Mouse (Mus musculus): ENCODE data around the gene Retnlg.

DNA sequence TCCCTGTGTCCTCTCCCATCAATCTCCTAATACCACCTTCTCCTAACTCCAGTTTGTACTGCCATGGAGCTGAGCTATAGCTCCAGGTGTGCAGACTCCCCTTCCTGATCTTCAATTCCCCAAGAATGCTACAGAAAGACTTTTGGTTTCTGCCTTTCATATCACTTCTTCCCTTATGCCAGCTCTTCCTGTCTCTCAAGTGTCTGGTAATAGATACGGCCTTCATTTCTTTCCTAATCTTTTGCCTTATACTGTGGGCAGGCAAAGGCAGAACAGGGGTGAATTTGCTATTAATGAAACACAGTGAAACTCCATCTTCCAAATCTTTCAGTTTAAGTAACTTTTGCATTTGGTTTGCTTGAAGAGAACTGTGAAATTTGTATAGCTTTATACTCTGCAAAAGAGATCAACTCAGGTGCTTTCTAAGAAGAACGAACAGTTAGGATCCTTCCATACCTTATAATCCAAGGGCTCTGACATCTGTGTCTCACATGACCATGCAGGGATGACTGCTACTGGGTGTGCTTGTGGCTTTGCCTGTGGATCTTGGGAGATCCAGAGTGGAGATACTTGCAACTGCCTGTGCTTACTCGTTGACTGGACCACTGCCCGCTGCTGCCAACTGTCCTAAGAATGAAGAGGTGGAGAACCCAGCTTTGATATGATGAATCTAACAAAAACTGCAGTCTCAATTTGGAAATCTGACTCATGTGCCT is 28.6 kb upstream of the Retnlg start:
- TF ChIP-seq CTCF (IDR thresholded peaks at IDR 0.05; ENCODE audit: low read depth) = no peak
- TF ChIP-seq EP300 (IDR thresholded peaks at IDR 0.05; ENCODE audit: low read depth) = no peak

Measured in liver, postnatal 0 days (tissue).